Mouse (Mus musculus): ENCODE measurements around the gene Vstm2b. TPM values are rescaled to one million over a fixed set of nuclear protein-coding genes. Genes with fewer than 3 reads are reported as not detected.

Gene Vstm2b
- polyA plus RNA-seq, 1 experiment, result 1.0 TPM

DNA sequence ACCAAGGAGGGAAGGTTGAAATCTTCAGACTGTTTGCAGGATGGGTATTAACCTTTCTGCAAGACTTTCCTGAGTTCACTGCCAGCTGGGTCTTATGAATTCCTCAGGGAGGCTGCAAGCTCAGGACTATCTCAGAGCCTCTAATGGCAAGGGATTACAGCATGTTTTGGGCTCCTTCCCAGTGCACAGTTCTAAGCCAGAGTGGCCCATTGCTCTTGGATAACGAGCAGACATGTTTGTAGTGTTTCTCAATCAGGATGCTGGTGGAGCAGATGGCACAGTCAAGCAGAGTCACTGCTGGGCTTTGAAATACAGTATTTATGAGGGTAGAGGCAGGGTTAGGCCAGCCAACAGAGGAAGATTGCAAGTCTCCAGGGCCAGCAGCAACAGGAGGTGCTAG, 8.4 kb downstream of the Vstm2b start:
- Histone ChIP-seq H3K9me3 (replicated peaks; ENCODE audit: control insufficient read depth, insufficient read depth, low read length, poor library complexity, severe bottlenecking) (no peaks in the 10 kb centered on the region), H3K36me3 (ENCODE audit: control insufficient read depth, insufficient read depth, low read length, poor library complexity, severe bottlenecking) (no peaks in the 10 kb centered on the region), H3K9ac (ENCODE audit: low read depth, poor library complexity, severe bottlenecking) (no peak overlapping the region), H3K4me3 (ENCODE audit: low read depth, low read length) (no peak overlapping the region), H3K27ac (ENCODE audit: insufficient read depth, low read length) (no peak overlapping the region), H3K4me1 (ENCODE audit: control insufficient read depth, insufficient read depth, low read length) (no peaks in the 10 kb centered on the region), H3K27me3 (ENCODE audit: control insufficient read depth, insufficient read depth, low read length, poor library complexity, severe bottlenecking) (no peaks in the 10 kb centered on the region; the same call in 1 of the 2 replicates)
- no peak for TF ChIP-seq EP300 (IDR thresholded peaks at IDR 0.05; ENCODE audit: insufficient read depth, low read depth, low read length)
- TF ChIP-seq POLR2A (IDR thresholded peaks at IDR 0.05; ENCODE audit: insufficient read depth, low read length), result no peak
- no peak for TF ChIP-seq CTCF (IDR thresholded peaks at IDR 0.05; ENCODE audit: low read depth, low read length)

DNA sequence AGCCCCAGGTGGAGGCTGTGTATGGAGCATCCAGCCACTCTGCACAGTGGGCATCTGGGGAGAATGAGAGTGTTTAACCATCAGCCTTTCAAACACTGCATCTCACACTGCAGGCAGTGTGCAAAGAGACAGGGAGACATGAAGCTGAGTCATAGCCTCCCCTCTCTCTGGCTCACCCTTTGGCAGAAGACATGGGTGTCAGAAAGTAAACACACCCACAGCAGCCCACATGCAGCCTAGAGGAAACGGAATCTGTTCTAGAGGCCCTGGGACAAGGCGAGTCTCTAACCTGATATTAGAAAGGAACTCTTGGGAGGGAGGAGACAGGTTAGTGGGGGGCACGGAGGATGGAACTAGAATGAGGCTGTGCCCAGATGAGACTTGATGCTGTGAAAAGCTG, 18.6 kb downstream of the Vstm2b start:
- H3K4me3 ChIP-seq (ENCODE audit: low read depth, low read length), result no peak overlapping the region
- H3K27ac ChIP-seq (ENCODE audit: insufficient read depth, low read length), result no peak overlapping the region
- H3K27me3 ChIP-seq (ENCODE audit: control insufficient read depth, insufficient read depth, low read length, poor library complexity, severe bottlenecking), result no peaks in the 10 kb centered on the region
- H3K4me1 ChIP-seq (ENCODE audit: control insufficient read depth, insufficient read depth, low read length), result no peaks in the 10 kb centered on the region
- H3K36me3 ChIP-seq (ENCODE audit: control insufficient read depth, insufficient read depth, low read length, poor library complexity, severe bottlenecking), result no peaks in the 10 kb centered on the region
- TF ChIP-seq POLR2A (IDR thresholded peaks at IDR 0.05; ENCODE audit: insufficient read depth, low read length) (no peak), CTCF (IDR thresholded peaks at IDR 0.05; ENCODE audit: low read depth, low read length) (no peak), EP300 (IDR thresholded peaks at IDR 0.05; ENCODE audit: insufficient read depth, low read depth, low read length) (no peak)
- H3K9ac ChIP-seq (ENCODE audit: low read depth, poor library complexity, severe bottlenecking), result no peak overlapping the region
- H3K9me3 ChIP-seq (replicated peaks; ENCODE audit: control insufficient read depth, insufficient read depth, low read length, poor library complexity, severe bottlenecking), result no peaks in the 10 kb centered on the region

DNA sequence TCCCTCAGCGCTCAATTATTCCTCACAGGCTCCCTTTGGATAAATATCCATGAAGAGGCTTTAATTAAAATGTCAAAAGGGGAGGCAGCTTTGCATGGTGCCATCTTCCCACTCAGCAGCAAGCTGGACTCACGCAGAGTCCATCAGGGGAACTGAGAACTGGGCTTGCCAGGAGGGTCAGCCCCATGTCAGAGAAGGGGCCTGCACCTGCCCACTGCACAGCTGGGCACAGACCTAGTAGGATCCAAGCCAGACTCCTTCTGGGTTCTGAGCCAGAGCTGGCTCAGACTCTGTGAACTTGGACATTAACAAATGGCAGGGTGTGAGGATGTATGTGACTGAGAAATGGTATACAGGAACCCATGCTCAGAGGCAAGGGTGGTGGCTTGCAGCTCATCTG, 22.0 kb downstream of the Vstm2b start:
- Histone ChIP-seq H3K4me1 (ENCODE audit: control insufficient read depth, insufficient read depth, low read length) (no peaks in the 10 kb centered on the region), H3K27ac (ENCODE audit: insufficient read depth, low read length) (no peak overlapping the region), H3K27me3 (ENCODE audit: control insufficient read depth, insufficient read depth, low read length, poor library complexity, severe bottlenecking) (no peaks in the 10 kb centered on the region), H3K36me3 (ENCODE audit: control insufficient read depth, insufficient read depth, low read length, poor library complexity, severe bottlenecking) (no peaks in the 10 kb centered on the region), H3K4me3 (ENCODE audit: low read depth, low read length) (no peak overlapping the region), H3K9me3 (replicated peaks; ENCODE audit: control insufficient read depth, insufficient read depth, low read length, poor library complexity, severe bottlenecking) (no peaks in the 10 kb centered on the region), H3K9ac (ENCODE audit: low read depth, poor library complexity, severe bottlenecking) (no peak overlapping the region)
- no peak for TF ChIP-seq CTCF (IDR thresholded peaks at IDR 0.05; ENCODE audit: low read depth, low read length)
- no peak for TF ChIP-seq POLR2A (IDR thresholded peaks at IDR 0.05; ENCODE audit: insufficient read depth, low read length)
- TF ChIP-seq EP300 (IDR thresholded peaks at IDR 0.05; ENCODE audit: insufficient read depth, low read depth, low read length), result no peak

DNA sequence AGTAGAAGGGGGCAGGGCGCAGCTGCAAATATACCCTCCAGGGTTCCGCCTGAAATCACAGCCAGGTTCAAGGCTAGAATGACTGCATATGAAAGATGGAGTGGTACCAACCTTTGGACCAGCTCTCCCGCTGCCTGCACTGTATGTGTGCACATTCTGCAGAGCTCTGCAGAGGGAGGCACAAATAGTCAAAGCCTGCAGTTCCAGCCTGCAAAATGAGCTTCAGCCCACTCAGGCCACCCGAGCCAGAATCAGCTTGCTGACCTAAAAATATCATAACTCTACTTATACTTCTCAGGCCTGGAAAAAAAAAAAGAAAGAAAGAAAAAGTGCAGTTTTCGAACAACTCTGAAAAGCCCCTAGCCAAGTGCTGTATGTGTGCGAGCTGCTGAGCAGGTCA, 23.2 kb downstream of the Vstm2b start:
- Histone ChIP-seq H3K9ac (ENCODE audit: low read depth, poor library complexity, severe bottlenecking) (no peak overlapping the region), H3K27ac (ENCODE audit: insufficient read depth, low read length) (no peak overlapping the region), H3K4me1 (ENCODE audit: control insufficient read depth, insufficient read depth, low read length) (no peaks in the 10 kb centered on the region), H3K27me3 (ENCODE audit: control insufficient read depth, insufficient read depth, low read length, poor library complexity, severe bottlenecking) (no peaks in the 10 kb centered on the region), H3K36me3 (ENCODE audit: control insufficient read depth, insufficient read depth, low read length, poor library complexity, severe bottlenecking) (no peaks in the 10 kb centered on the region), H3K9me3 (replicated peaks; ENCODE audit: control insufficient read depth, insufficient read depth, low read length, poor library complexity, severe bottlenecking) (no peaks in the 10 kb centered on the region), H3K4me3 (ENCODE audit: low read depth, low read length) (no peak overlapping the region)
- TF ChIP-seq POLR2A (IDR thresholded peaks at IDR 0.05; ENCODE audit: insufficient read depth, low read length), result no peak
- TF ChIP-seq EP300 (IDR thresholded peaks at IDR 0.05; ENCODE audit: insufficient read depth, low read depth, low read length), result no peak
- no peak for TF ChIP-seq CTCF (IDR thresholded peaks at IDR 0.05; ENCODE audit: low read depth, low read length)

DNA sequence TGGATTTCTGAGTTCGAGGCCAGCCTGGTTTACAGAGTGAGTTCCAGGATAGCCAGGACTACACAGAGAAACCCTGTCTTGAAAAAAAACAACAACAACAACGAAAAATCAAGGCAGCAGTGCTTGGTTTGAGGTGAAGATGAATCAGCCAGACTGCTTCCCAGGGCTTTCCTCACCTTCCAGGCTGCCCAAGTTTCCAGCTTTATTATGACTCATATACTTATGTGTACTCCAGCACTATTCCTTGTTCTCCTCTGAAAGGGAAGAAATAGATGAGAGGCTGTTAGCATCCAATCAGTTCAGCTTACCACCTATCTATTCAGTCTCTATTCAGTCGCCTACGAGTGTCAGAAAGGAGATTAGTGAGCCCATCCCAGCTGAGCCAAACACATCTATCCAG, 24.7 kb downstream of the Vstm2b start:
- TF ChIP-seq CTCF (IDR thresholded peaks at IDR 0.05; ENCODE audit: low read depth, low read length) (no peak), POLR2A (IDR thresholded peaks at IDR 0.05; ENCODE audit: insufficient read depth, low read length) (no peak), EP300 (IDR thresholded peaks at IDR 0.05; ENCODE audit: insufficient read depth, low read depth, low read length) (no peak)
- Histone ChIP-seq H3K4me1 (ENCODE audit: control insufficient read depth, insufficient read depth, low read length) (no peaks in the 10 kb centered on the region), H3K4me3 (ENCODE audit: low read depth, low read length) (no peak overlapping the region), H3K9me3 (replicated peaks; ENCODE audit: control insufficient read depth, insufficient read depth, low read length, poor library complexity, severe bottlenecking) (no peaks in the 10 kb centered on the region), H3K9ac (ENCODE audit: low read depth, poor library complexity, severe bottlenecking) (no peak overlapping the region), H3K36me3 (ENCODE audit: control insufficient read depth, insufficient read depth, low read length, poor library complexity, severe bottlenecking) (no peaks in the 10 kb centered on the region), H3K27ac (ENCODE audit: insufficient read depth, low read length) (no peak overlapping the region), H3K27me3 (ENCODE audit: control insufficient read depth, insufficient read depth, low read length, poor library complexity, severe bottlenecking) (no peaks in the 10 kb centered on the region)

DNA sequence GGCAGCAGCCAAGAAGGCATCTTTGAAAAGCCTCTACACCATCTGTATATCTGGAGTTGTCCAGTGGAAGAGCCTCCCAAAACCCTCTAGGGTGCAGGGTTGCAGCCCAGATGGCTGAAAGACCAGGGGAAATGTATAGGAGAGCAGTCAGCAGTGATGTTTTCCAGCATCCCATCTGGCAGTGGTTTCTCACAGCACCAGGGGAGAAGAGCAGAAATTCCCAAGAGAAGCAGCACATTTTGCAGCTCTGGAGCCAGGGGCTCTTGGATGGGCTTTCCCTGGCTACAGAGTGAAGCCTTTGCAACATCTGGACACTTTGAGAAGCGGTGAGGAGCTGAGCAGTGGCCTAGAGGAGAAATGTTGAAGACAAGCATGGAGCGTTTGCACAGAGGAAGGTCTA, 30.3 kb downstream of the Vstm2b start:
- H3K4me1 ChIP-seq (ENCODE audit: control insufficient read depth, insufficient read depth, low read length), result no peaks in the 10 kb centered on the region
- H3K4me3 ChIP-seq (ENCODE audit: low read depth, low read length), result no peak overlapping the region
- no peaks in the 10 kb centered on the region for H3K27me3 ChIP-seq (ENCODE audit: control insufficient read depth, insufficient read depth, low read length, poor library complexity, severe bottlenecking)
- H3K9ac ChIP-seq (ENCODE audit: low read depth, poor library complexity, severe bottlenecking), result no peak overlapping the region
- no peaks in the 10 kb centered on the region for H3K36me3 ChIP-seq (ENCODE audit: control insufficient read depth, insufficient read depth, low read length, poor library complexity, severe bottlenecking)
- no peak for TF ChIP-seq CTCF (IDR thresholded peaks at IDR 0.05; ENCODE audit: low read depth, low read length)
- no peak for TF ChIP-seq POLR2A (IDR thresholded peaks at IDR 0.05; ENCODE audit: insufficient read depth, low read length)
- TF ChIP-seq EP300 (IDR thresholded peaks at IDR 0.05; ENCODE audit: insufficient read depth, low read depth, low read length), result no peak
- no peaks in the 10 kb centered on the region for H3K9me3 ChIP-seq (replicated peaks; ENCODE audit: control insufficient read depth, insufficient read depth, low read length, poor library complexity, severe bottlenecking)
- H3K27ac ChIP-seq (ENCODE audit: insufficient read depth, low read length), result no peak overlapping the region

Data from ES-Bruce4 (cell line).